Mouse (Mus musculus) lung, adult 2 months (tissue): ENCODE data around the gene Akt1s1.

Experiments used
- CTCF ChIP-seq: fragments of 200-500 bp; IDR thresholded peaks from 2 replicates; pipeline ENCODE4 v1.5.1; 2011; ENCODE audit warnings: mild to moderate bottlenecking, low read length, control low read depth; ENCODE audit not compliant: insufficient read depth
- POLR2A ChIP-seq: fragments of 200-500 bp; IDR thresholded peaks from 2 replicates; pipeline ENCODE4 v1.6.1; 2011; ENCODE audit warnings: low read depth, mild to moderate bottlenecking, control low read depth, low read length, borderline replicate concordance; ENCODE audit errors: extremely low read depth

DNA sequence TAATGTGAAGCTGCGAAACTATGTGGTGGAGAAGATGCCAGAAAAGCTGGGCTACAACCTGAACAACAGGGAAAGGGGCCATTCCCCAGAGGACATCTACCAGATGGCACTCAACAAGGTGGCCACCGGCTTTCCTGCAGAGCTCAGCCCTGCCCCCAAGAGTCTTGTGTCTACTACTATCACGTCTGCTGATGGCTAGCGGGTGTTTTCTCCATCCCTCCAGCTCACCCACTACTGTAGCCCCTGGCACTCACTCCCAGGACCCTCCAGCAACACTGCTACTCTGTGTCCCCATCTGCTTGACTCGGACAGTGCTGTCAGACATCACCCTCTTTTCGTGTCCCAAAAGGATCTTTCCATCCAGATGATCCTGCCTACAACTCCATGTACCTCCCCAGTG, 10.7 kb upstream of the Akt1s1 start:
- TF ChIP-seq POLR2A (no peak), CTCF (no peak)
